Mouse (Mus musculus): ENCODE measurements around the gene Slc30a2. TPM values are rescaled to one million over a fixed set of nuclear protein-coding genes. Genes with fewer than 3 reads are reported as not detected.

The Slc30a2 gene
- polyA plus RNA-seq, 1 experiment from 2014 or later = 0.15 TPM

DNA sequence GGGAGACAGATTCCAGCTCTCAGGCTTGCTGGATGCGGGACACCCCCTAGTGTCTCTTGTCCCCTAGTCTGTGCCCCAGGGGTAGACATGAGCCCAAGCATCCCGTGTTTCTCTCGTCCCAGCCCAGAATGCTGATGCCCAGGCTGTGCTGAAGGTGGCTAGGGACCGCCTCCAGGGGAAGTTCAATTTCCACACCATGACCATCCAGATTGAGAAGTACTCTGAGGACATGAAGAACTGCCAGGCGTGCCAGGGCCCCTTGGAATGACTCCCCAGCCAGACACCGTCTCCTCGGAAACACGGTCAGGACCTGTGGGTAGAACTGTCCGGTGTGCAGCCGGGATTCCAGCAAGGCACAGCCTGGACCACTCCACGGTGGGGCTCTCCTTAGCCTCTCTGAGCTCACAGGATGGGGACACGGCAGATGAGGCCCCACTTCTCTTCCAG is 9.3 kb downstream of the Slc30a2 start:
- H3K4me2 ChIP-seq (ENCODE audit: low read length) = no peak overlapping the region
- WGBS = 74% methylated on average over 12 of the region's 12 CpGs
- H3K9me3 ChIP-seq (ENCODE audit: control insufficient read depth, low read length) = no peaks in the 10 kb centered on the region
- H3K4me1 ChIP-seq (replicated peaks; ENCODE audit: control insufficient read depth, insufficient read depth, low read length) = peaks cover 4% of the 10 kb centered on the region; the same call in 1 of the 2 replicates
- no peak overlapping the region for H3K4me3 ChIP-seq (replicated peaks; ENCODE audit: low read length)
- no peak for ATAC-seq
- H3K27me3 ChIP-seq (replicated peaks; ENCODE audit: control insufficient read depth, insufficient read depth, low read length) = no peaks in the 10 kb centered on the region
- no peaks in the 10 kb centered on the region for H3K36me3 ChIP-seq (ENCODE audit: control insufficient read depth, insufficient read depth)
- no peak overlapping the region for H3K27ac ChIP-seq (ENCODE audit: low read length)
- H3K9ac ChIP-seq (replicated peaks; ENCODE audit: low read depth, low read length) = no peak overlapping the region

GRCm38 (mm10) chr4:134352929-134353328 is 9.9 kb downstream of the Slc30a2 start:
- no peaks in the 10 kb centered on the region for H3K36me3 ChIP-seq (ENCODE audit: control insufficient read depth, insufficient read depth)
- no peak for ATAC-seq
- H3K27me3 ChIP-seq (replicated peaks; ENCODE audit: control insufficient read depth, insufficient read depth, low read length) = no peaks in the 10 kb centered on the region
- no peak overlapping the region for H3K4me3 ChIP-seq (replicated peaks; ENCODE audit: low read length)
- 66% methylated on average over 7 of the region's 7 CpGs for WGBS
- H3K4me1 ChIP-seq (replicated peaks; ENCODE audit: control insufficient read depth, insufficient read depth, low read length) = peaks cover 5% of the 10 kb centered on the region; the same call in 1 of the 2 replicates
- no peak overlapping the region for H3K9ac ChIP-seq (replicated peaks; ENCODE audit: low read depth, low read length)
- no peak overlapping the region for H3K4me2 ChIP-seq (ENCODE audit: low read length)
- H3K27ac ChIP-seq (ENCODE audit: low read length) = no peak overlapping the region
- H3K9me3 ChIP-seq (ENCODE audit: control insufficient read depth, low read length) = no peaks in the 10 kb centered on the region

- no peak overlapping the region for H3K4me3 ChIP-seq (replicated peaks; ENCODE audit: low read length)
- 73% methylated on average over 5 of the region's 5 CpGs for WGBS
- ATAC-seq = no peak
Measured at GRCm38 (mm10) chr4:134353527-134354409, 10.8 kb downstream of the Slc30a2 start.

GRCm38 (mm10) chr4:134355841-134356452 is 13.0 kb downstream of the Slc30a2 start:
- H3K4me1 ChIP-seq (replicated peaks; ENCODE audit: control insufficient read depth, insufficient read depth, low read length) = peaks cover 5% of the 10 kb centered on the region; the same call in 1 of the 2 replicates
- no peaks in the 10 kb centered on the region for H3K36me3 ChIP-seq (ENCODE audit: control insufficient read depth, insufficient read depth)
- H3K27ac ChIP-seq (ENCODE audit: low read length) = no peak overlapping the region
- H3K9me3 ChIP-seq (ENCODE audit: control insufficient read depth, low read length) = no peaks in the 10 kb centered on the region
- H3K4me3 ChIP-seq (replicated peaks; ENCODE audit: low read length) = no peak overlapping the region
- H3K27me3 ChIP-seq (replicated peaks; ENCODE audit: control insufficient read depth, insufficient read depth, low read length) = no peaks in the 10 kb centered on the region
- no peak overlapping the region for H3K9ac ChIP-seq (replicated peaks; ENCODE audit: low read depth, low read length)
- ATAC-seq = no peak
- no peak overlapping the region for H3K4me2 ChIP-seq (ENCODE audit: low read length)
- 54% methylated on average over 16 of the region's 16 CpGs for WGBS

More at GRCm38 (mm10) chr4:134353527-134354409, 10.8 kb downstream of the Slc30a2 start:
- no peak overlapping the region for H3K4me2 ChIP-seq (ENCODE audit: low read length)
- H3K9ac ChIP-seq (replicated peaks; ENCODE audit: low read depth, low read length) = no peak overlapping the region
- no peaks in the 10 kb centered on the region for H3K36me3 ChIP-seq (ENCODE audit: control insufficient read depth, insufficient read depth)
- peaks cover 5% of the 10 kb centered on the region; the same call in 1 of the 2 replicates for H3K4me1 ChIP-seq (replicated peaks; ENCODE audit: control insufficient read depth, insufficient read depth, low read length)
- no peaks in the 10 kb centered on the region for H3K27me3 ChIP-seq (replicated peaks; ENCODE audit: control insufficient read depth, insufficient read depth, low read length)
- H3K9me3 ChIP-seq (ENCODE audit: control insufficient read depth, low read length) = no peaks in the 10 kb centered on the region
- H3K27ac ChIP-seq (ENCODE audit: low read length) = no peak overlapping the region

DNA sequence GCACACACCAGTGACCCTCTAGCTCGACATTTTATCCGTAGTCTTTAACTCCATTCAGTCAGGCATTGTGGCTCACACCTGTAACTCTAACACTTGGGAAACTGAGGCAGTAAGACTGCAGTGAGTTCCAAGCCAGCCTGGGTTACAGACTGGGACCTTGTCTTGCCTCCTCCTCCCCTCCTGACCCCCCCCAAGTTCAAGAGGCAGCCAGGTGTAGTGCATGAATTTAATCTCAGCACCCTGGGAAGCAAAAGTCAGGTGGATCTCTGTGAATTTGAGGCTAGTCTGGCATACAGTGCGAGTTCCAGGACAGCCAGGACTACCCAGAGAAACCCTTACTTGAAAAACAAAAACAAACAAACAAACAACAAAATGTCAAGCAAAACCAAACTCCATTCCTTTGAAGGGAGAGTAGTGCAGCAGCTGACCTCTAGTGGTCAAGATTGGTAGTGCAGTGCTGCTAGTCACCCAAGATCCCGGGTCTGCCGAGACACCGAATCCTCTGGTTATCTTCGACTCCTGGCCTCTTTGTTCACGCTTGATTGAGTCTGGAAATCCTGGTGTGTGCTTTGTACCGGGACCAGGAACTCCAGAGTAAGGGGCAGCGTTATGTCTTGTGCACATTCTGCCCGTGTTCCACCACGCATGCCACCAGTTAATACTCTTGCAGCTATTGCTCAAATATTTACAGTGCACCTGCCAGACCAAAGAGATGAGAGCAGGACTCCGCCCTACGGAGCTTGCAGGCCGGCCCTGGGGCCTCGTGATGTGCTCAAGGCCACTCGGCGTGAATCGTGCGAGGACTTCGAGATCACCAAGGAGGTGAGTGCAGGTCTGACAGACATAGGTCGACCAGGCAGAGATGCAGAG is 13.8 kb downstream of the Slc30a2 start:
- ATAC-seq = no peak
- Histone ChIP-seq H3K4me2 (ENCODE audit: low read length) (peak overlapping the region; percentile 50), H3K4me1 (replicated peaks; ENCODE audit: control insufficient read depth, insufficient read depth, low read length) (peaks cover 5% of the 10 kb centered on the region; the same call in 1 of the 2 replicates), H3K27ac (ENCODE audit: low read length) (no peak overlapping the region), H3K9me3 (ENCODE audit: control insufficient read depth, low read length) (no peaks in the 10 kb centered on the region), H3K27me3 (replicated peaks; ENCODE audit: control insufficient read depth, insufficient read depth, low read length) (no peaks in the 10 kb centered on the region), H3K4me3 (replicated peaks; ENCODE audit: low read length) (peak overlapping the region; percentile 27), H3K9ac (replicated peaks; ENCODE audit: low read depth, low read length) (peak overlapping the region; percentile 46), H3K36me3 (ENCODE audit: control insufficient read depth, insufficient read depth) (no peaks in the 10 kb centered on the region)
- WGBS = 19% methylated on average over 22 of the region's 22 CpGs

DNA sequence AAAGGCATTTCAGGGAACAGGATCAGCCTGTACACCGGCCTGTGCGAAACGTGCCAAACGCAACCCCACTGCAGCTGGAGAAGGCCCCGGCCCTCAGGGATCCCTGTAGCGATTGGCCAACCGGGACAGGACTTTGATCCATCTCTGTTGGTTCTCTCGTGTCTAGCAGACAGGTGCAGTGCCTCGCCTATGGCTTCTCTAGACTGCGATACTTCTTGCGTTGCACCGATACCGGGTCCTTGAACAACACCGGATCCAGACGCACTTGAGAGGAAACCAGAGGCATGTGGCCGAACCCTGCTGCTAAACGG is 14.4 kb downstream of the Slc30a2 start:
- no peak overlapping the region for H3K27ac ChIP-seq (ENCODE audit: low read length)
- peak overlapping the region; percentile 50 for H3K4me2 ChIP-seq (ENCODE audit: low read length)
- H3K4me1 ChIP-seq (replicated peaks; ENCODE audit: control insufficient read depth, insufficient read depth, low read length) = peaks cover 5% of the 10 kb centered on the region; the same call in 1 of the 2 replicates
- no peaks in the 10 kb centered on the region for H3K9me3 ChIP-seq (ENCODE audit: control insufficient read depth, low read length)
- H3K4me3 ChIP-seq (replicated peaks; ENCODE audit: low read length) = peak overlapping the region; percentile 27
- no peaks in the 10 kb centered on the region for H3K27me3 ChIP-seq (replicated peaks; ENCODE audit: control insufficient read depth, insufficient read depth, low read length)
- no peak for ATAC-seq
- H3K36me3 ChIP-seq (ENCODE audit: control insufficient read depth, insufficient read depth) = no peaks in the 10 kb centered on the region
- peak overlapping the region; percentile 46 for H3K9ac ChIP-seq (replicated peaks; ENCODE audit: low read depth, low read length)
- WGBS = 33% methylated on average over 17 of the region's 17 CpGs

DNA sequence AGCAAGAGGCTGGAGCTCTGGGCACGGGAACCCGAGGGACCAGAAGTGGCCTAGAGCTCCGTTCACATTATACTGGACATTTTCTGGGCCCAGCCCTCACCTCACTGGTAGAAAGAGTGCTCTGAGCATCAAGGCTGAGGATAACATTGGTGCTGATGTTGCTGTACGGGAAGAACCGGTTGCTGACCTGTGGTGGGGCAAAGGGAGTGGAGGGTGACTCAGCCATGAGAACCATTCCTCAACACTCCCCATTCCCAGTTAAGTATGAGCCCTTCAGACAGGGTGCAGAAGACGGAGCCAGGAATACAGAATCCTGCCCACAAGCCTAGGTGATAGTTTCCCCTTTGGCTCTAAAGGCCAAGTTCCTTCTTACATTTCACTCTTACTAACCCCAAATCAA is 16.7 kb downstream of the Slc30a2 start:
- Histone ChIP-seq H3K9me3 (ENCODE audit: control insufficient read depth, low read length) (no peaks in the 10 kb centered on the region), H3K36me3 (ENCODE audit: control insufficient read depth, insufficient read depth) (no peaks in the 10 kb centered on the region), H3K4me1 (replicated peaks; ENCODE audit: control insufficient read depth, insufficient read depth, low read length) (peaks cover 5% of the 10 kb centered on the region; the same call in 1 of the 2 replicates), H3K4me3 (replicated peaks; ENCODE audit: low read length) (no peak overlapping the region), H3K27ac (ENCODE audit: low read length) (no peak overlapping the region), H3K9ac (replicated peaks; ENCODE audit: low read depth, low read length) (no peak overlapping the region), H3K4me2 (ENCODE audit: low read length) (no peak overlapping the region), H3K27me3 (replicated peaks; ENCODE audit: control insufficient read depth, insufficient read depth, low read length) (no peaks in the 10 kb centered on the region)
- WGBS = 87% methylated on average over 6 of the region's 6 CpGs
- no peak for ATAC-seq

GRCm38 (mm10) chr4:134361215-134361614 is 18.2 kb downstream of the Slc30a2 start:
- 58% methylated on average over 5 of the region's 5 CpGs for WGBS
- ATAC-seq = no peak

DNA sequence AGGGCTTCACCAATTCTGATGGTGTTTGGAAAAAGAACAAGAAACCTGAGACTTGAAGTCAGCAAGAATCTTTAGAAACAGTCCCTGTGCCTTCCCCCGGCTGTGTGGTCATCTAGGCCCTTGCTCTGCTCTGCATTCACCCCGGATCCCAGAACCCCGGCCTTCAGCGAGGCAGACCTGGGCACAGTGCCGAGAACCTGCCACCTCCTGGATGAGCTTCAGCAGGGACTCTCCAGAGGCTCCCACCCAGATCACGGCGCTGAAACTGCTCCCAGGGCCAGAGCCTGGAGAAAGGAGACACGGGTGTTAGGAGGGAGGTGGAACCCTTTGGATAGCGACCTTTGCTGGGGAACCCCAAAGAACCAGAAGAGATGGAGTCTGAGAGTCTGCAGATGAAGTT is 19.1 kb downstream of the Slc30a2 start:
- H3K9ac ChIP-seq (replicated peaks; ENCODE audit: low read depth, low read length) = no peak overlapping the region
- H3K9me3 ChIP-seq (ENCODE audit: control insufficient read depth, low read length) = no peaks in the 10 kb centered on the region
- ATAC-seq = no peak
- H3K36me3 ChIP-seq (ENCODE audit: control insufficient read depth, insufficient read depth) = no peaks in the 10 kb centered on the region
- H3K4me2 ChIP-seq (ENCODE audit: low read length) = no peak overlapping the region
- 63% methylated on average over 9 of the region's 9 CpGs for WGBS
- peaks cover 3% of the 10 kb centered on the region; the same call in 1 of the 2 replicates for H3K4me1 ChIP-seq (replicated peaks; ENCODE audit: control insufficient read depth, insufficient read depth, low read length)
- H3K27me3 ChIP-seq (replicated peaks; ENCODE audit: control insufficient read depth, insufficient read depth, low read length) = no peaks in the 10 kb centered on the region
- H3K4me3 ChIP-seq (replicated peaks; ENCODE audit: low read length) = no peak overlapping the region
- no peak overlapping the region for H3K27ac ChIP-seq (ENCODE audit: low read length)

More at GRCm38 (mm10) chr4:134361215-134361614, 18.2 kb downstream of the Slc30a2 start:
- Histone ChIP-seq H3K9me3 (ENCODE audit: control insufficient read depth, low read length) (no peaks in the 10 kb centered on the region), H3K27ac (ENCODE audit: low read length) (no peak overlapping the region), H3K27me3 (replicated peaks; ENCODE audit: control insufficient read depth, insufficient read depth, low read length) (no peaks in the 10 kb centered on the region), H3K36me3 (ENCODE audit: control insufficient read depth, insufficient read depth) (no peaks in the 10 kb centered on the region), H3K4me2 (ENCODE audit: low read length) (no peak overlapping the region), H3K4me3 (replicated peaks; ENCODE audit: low read length) (no peak overlapping the region), H3K9ac (replicated peaks; ENCODE audit: low read depth, low read length) (no peak overlapping the region), H3K4me1 (replicated peaks; ENCODE audit: control insufficient read depth, insufficient read depth, low read length) (peaks cover 5% of the 10 kb centered on the region; the same call in 1 of the 2 replicates)

Measured in forebrain, embryonic 16.5 days (tissue).